Mouse (Mus musculus) heart, postnatal 0 days (tissue): ENCODE measurements around the gene Ttc39b. TPM values are rescaled to one million over a fixed set of nuclear protein-coding genes. Genes with fewer than 3 reads are reported as not detected.

ENCODE experiments used
- ATAC-seq: fragments of 200-750 bp; cut with Nextera tagmentation; 2 replicates; pipeline ENCODE4 v1.8.0; 2017; ENCODE audit warnings: low read depth, moderate number of reproducible peaks, moderate library complexity; ENCODE audit not compliant: insufficient read depth
- DNase-seq: peaks from one replicate; pipeline ENCODE4 v3.0.0-alpha.2; 2016; ENCODE audit warnings: low spot score
- H3K27ac ChIP-seq: fragments of 300-500 bp; sonication (generic); 2 replicates; pipeline ENCODE4 v1.5.1; 2014; ENCODE audit warnings: low read depth, mild to moderate bottlenecking
- H3K27me3 ChIP-seq: fragments of 300-500 bp; sonication (generic); 2 replicates; pipeline ENCODE4 v1.6.1; 2014; ENCODE audit warnings: low read length, mixed read lengths; ENCODE audit not compliant: control insufficient read depth, insufficient read depth
- H3K36me3 ChIP-seq: fragments of 300-500 bp; sonication (generic); replicated peaks from 2 replicates; pipeline ENCODE4 v1.6.1; 2014; ENCODE audit warnings: low read length, mixed read lengths; ENCODE audit not compliant: control insufficient read depth, insufficient read depth
- H3K4me1 ChIP-seq: fragments of 300-500 bp; sonication (generic); 2 replicates; pipeline ENCODE4 v1.6.1; 2014; ENCODE audit warnings: antibody characterized with exemption; ENCODE audit not compliant: control insufficient read depth, insufficient read depth
- H3K4me2 ChIP-seq: fragments of 300-500 bp; sonication (generic); 2 replicates; pipeline ENCODE4 v1.6.1; 2014; ENCODE audit warnings: low read depth, mild to moderate bottlenecking, low read length, moderate library complexity
- H3K4me3 ChIP-seq: fragments of 300-500 bp; sonication (generic); 2 replicates; pipeline ENCODE4 v1.5.1; 2014; ENCODE audit warnings: low read depth, low read length
- H3K9ac ChIP-seq: fragments of 300-500 bp; sonication (generic); replicated peaks from 2 replicates; pipeline ENCODE4 v1.6.1; 2014; ENCODE audit warnings: low read depth, low read length, mixed read lengths
- H3K9me3 ChIP-seq: fragments of 300-500 bp; sonication (generic); replicated peaks from 2 replicates; pipeline ENCODE4 v1.6.1; 2016; ENCODE audit warnings: low read length; ENCODE audit not compliant: control insufficient read depth
- CTCF ChIP-seq: IDR thresholded peaks from 2 replicates; pipeline ENCODE4 v1.5.1; 2016; ENCODE audit warnings: antibody characterized with exemption, control low read depth, low read depth
- EP300 ChIP-seq: IDR thresholded peaks from 2 replicates; pipeline ENCODE4 v1.6.1; 2016; ENCODE audit warnings: antibody characterized with exemption, low read depth
- WGBS: fragments of 180-500 bp; shearing (Covaris S2); extraction: QIAGEN DNeasy Blood & Tissue Kit; methylation state at CpG from one replicate; pipeline ENCODE4 v1.1.7; 2014; 5-methylcytosine and 5-hydroxymethylcytosine counted together
- polyA plus RNA-seq: library from polyadenylated mRNA; unstranded; fragments of >200 nt; fragmentation: Nextera tagmentation; extraction: Ambion mirVana; gene quantifications from 2 replicates; pipeline ENCODE4 v1.2.1, GENCODE M21; 2015
- total RNA-seq: library from RNA; depleted of rRNA; stranded (reverse); fragments of >200 nt; gene quantifications from 2 replicates; pipeline ENCODE4 v1.2.3, GENCODE M21; 2014; ENCODE audit warnings: low replicate concordance

Gene Ttc39b
- total and polyA plus RNA-seq, 2 experiments from 2014 or later: 4.1 to 4.3 TPM

DNA sequence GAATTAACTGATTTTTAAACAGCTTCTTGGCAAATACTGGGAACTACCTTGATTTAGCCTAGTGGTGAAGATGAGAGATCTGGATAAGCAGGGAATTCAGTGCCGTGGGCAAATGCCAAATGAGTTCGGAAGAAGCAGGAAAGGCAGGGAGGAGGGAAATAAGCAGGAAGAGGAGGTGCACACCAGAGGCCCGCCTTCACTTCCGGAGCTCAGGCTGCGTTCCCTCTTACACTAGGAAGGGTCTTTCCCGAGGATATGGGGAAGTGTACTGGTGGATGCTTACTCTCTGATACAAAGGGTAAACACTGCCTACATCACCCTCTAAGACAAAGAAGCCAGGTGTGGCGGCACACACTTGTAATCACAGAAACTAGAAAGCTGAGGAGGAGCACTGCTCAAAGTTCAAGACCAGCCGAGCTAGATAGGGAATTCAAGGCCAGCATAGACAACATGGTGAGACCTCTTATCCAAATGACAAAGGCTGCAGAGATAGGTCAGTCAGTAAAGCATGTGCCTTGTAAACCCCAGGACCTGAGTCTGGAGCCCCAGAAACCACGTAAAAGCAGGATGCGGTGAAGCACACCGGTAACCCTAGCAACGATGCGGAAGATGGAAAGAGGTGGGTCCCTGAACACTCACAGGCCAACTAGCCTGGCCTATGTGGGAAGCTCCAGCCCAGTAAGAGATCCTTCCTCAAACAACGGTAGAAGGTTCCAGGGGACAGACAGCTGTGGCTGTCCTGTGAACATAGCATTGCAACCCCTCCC, 57.9 kb downstream of the Ttc39b start:
- Histone ChIP-seq H3K27me3 (no peaks in the 10 kb centered on the region), H3K4me1 (no peaks in the 10 kb centered on the region), H3K4me2 (no peak overlapping the region), H3K9me3 (no peaks in the 10 kb centered on the region), H3K36me3 (no peaks in the 10 kb centered on the region), H3K9ac (no peak overlapping the region), H3K4me3 (no peak overlapping the region), H3K27ac (no peak overlapping the region)
- WGBS: 68% methylated on average over 14 of the region's 14 CpGs
- DNase-seq (no peak), ATAC-seq (no peak; the same call in 1 of the 2 replicates)
- no peak for TF ChIP-seq CTCF
- TF ChIP-seq EP300: no peak

DNA sequence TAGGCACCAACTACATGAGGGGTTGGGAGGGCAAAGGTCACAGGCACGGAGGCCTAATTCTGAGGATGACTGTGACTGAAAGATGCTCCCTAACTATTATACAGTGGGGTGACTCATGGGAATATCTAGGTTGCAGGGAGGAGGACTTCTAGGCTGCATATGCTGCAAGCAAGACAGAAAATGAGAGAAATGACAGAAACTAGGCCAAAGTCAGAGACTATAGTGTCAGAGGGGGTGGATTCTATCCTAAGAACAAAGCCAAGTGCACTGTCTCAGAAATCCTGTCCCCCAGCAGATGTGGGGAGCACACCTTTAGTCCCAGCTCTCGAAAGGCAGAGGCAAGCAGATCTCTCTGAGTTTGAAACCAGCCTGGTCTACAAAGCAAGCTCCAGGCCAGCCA, 59.2 kb downstream of the Ttc39b start:
- no peak for DNase-seq
- no peak overlapping the region for H3K9ac ChIP-seq
- H3K4me3 ChIP-seq: no peak overlapping the region
- H3K27ac ChIP-seq: no peak overlapping the region
- TF ChIP-seq CTCF (no peak), EP300 (no peak)
- H3K27me3 ChIP-seq: no peaks in the 10 kb centered on the region
- WGBS: 85% methylated on average over 2 of the region's 2 CpGs
- no peak for ATAC-seq
- H3K36me3 ChIP-seq: no peaks in the 10 kb centered on the region
- no peaks in the 10 kb centered on the region for H3K4me1 ChIP-seq
- no peak overlapping the region for H3K4me2 ChIP-seq
- no peaks in the 10 kb centered on the region for H3K9me3 ChIP-seq

DNA sequence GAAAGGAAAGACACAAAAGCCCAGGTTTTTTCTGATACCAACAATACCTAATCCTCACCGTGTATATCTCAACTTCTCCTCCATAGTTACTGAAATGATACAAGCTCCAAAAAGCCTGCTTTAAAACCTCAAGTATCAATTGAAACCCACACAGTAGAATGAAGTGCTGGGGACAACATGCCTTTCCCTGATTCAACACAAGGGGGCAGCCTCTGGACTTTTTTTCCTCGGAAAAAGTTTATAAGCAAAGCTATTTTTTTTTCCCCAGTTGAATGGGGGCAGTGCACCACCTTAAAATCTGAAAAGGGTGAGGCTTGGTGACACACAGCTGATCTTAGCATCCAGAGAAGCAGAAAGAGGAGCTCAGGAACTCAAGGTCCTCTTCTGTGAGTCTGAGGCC, 62.1 kb downstream of the Ttc39b start:
- 5% methylated on average over 2 of the region's 2 CpGs for WGBS
- DNase-seq: peak; percentile 8
- Histone ChIP-seq H3K27ac (no peak overlapping the region), H3K4me3 (no peak overlapping the region), H3K9ac (no peak overlapping the region), H3K4me1 (no peaks in the 10 kb centered on the region), H3K36me3 (no peaks in the 10 kb centered on the region), H3K4me2 (no peak overlapping the region), H3K9me3 (no peaks in the 10 kb centered on the region), H3K27me3 (no peaks in the 10 kb centered on the region)
- no peak for ATAC-seq
- TF ChIP-seq EP300 (no peak), CTCF (peak; percentile 62)

DNA sequence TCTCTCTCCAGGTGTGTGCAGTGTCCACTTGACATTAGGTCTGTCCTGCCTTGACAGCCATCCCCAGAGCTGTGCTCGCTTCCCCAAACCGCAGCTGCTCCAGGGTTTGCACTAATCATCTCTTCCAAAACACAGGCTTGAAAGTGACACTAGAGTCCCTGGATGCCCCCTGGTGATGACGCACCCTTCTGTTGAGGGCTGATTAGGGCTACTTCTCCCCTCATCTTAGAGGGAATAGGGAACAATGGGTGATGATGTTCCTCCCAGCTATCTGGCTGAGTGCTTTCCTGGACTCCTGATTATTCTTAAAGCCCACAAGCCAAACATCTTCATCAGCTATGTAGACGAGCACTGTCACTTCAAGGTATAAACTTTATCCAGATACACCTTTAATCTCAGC, 64.4 kb downstream of the Ttc39b start:
- Histone ChIP-seq H3K4me2 (no peak overlapping the region), H3K27ac (no peak overlapping the region), H3K9ac (no peak overlapping the region), H3K27me3 (no peaks in the 10 kb centered on the region), H3K4me3 (no peak overlapping the region), H3K4me1 (no peaks in the 10 kb centered on the region), H3K9me3 (no peaks in the 10 kb centered on the region), H3K36me3 (no peaks in the 10 kb centered on the region)
- TF ChIP-seq CTCF: no peak
- TF ChIP-seq EP300: no peak
- WGBS: 72% methylated on average over 4 of the region's 4 CpGs
- ATAC-seq: no peak
- no peak for DNase-seq

DNA sequence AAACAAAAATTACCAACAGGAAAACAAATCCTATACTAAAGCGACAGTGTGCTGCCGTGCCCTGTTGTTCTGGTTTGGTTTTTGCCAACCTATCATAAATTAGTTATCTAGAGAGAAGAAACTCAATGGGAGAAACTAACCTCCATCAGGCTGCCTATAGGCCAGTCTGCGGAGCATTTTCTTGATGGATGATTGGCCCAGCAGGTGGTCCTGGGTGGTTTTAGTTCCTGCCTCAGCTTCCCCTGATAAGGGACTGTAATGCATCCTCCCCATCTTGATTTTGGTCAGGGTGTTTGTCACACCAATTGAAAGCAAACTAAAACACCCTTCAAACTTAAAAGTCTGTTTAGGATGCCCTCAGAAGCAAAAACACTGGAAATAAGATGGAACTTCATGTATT, 65.8 kb downstream of the Ttc39b start:
- H3K36me3 ChIP-seq: no peaks in the 10 kb centered on the region
- no peak for ATAC-seq
- no peaks in the 10 kb centered on the region for H3K9me3 ChIP-seq
- 86% methylated on average over 3 of the region's 3 CpGs for WGBS
- DNase-seq: no peak
- no peaks in the 10 kb centered on the region for H3K4me1 ChIP-seq
- H3K27ac ChIP-seq: no peak overlapping the region
- no peak for TF ChIP-seq CTCF
- TF ChIP-seq EP300: no peak
- no peak overlapping the region for H3K9ac ChIP-seq
- no peaks in the 10 kb centered on the region for H3K27me3 ChIP-seq
- H3K4me3 ChIP-seq: no peak overlapping the region
- H3K4me2 ChIP-seq: no peak overlapping the region
